Mouse (Mus musculus) limb, embryonic 11.5 days (tissue): Measurements from ENCODE around the gene Tulp4. TPM values are rescaled to one million over a fixed set of nuclear protein-coding genes. Genes with fewer than 3 reads are reported as not detected.
"Not testable (repeated sequence)": the region's sequence is repeated elsewhere in the genome, so short reads cannot be mapped to it uniquely, and the experiment has no call there.

Source experiments
- ATAC-seq: fragments of 200-750 bp; cut with Nextera tagmentation; 2 replicates; pipeline ENCODE4 v1.8.0; 2017; ENCODE audit warnings: low read depth; ENCODE audit not compliant: insufficient number of reproducible peaks, low FRiP score, low TSS enrichment
- DNase-seq: peaks from one replicate; pipeline ENCODE4 v3.0.0-alpha.2; 2015; ENCODE audit warnings: low spot score
- H3K27ac ChIP-seq: fragments of 300-500 bp; sonication (generic); replicated peaks from 2 replicates; pipeline ENCODE4 v1.5.1; 2014; ENCODE audit warnings: low read depth, mild to moderate bottlenecking, low read length
- H3K27me3 ChIP-seq: fragments of 300-500 bp; sonication (generic); 2 replicates; pipeline ENCODE4 v1.6.1; 2014; ENCODE audit warnings: mild to moderate bottlenecking, low read length, mixed read lengths; ENCODE audit not compliant: control insufficient read depth, insufficient read depth
- H3K36me3 ChIP-seq: fragments of 300-500 bp; sonication (generic); 2 replicates; pipeline ENCODE4 v1.6.1; 2014; ENCODE audit warnings: mild to moderate bottlenecking, low read length, moderate library complexity, mixed read lengths; ENCODE audit not compliant: control insufficient read depth, insufficient read depth
- H3K4me1 ChIP-seq: fragments of 300-500 bp; sonication (generic); 2 replicates; pipeline ENCODE4 v1.6.1; 2014; ENCODE audit warnings: low read length, mixed read lengths; ENCODE audit not compliant: control insufficient read depth, insufficient read depth
- H3K4me2 ChIP-seq: fragments of 300-500 bp; sonication (generic); 2 replicates; pipeline ENCODE4 v1.6.1; 2014; ENCODE audit warnings: low read depth, mild to moderate bottlenecking, moderate library complexity; ENCODE audit not compliant: severe bottlenecking
- H3K4me3 ChIP-seq: fragments of 300-500 bp; sonication (generic); 2 replicates; pipeline ENCODE4 v1.5.1; 2014; ENCODE audit warnings: low read depth, low read length
- H3K9ac ChIP-seq: fragments of 300-500 bp; sonication (generic); 2 replicates; pipeline ENCODE4 v1.6.1; 2014; ENCODE audit warnings: mild to moderate bottlenecking, low read length
- H3K9me3 ChIP-seq: fragments of 300-500 bp; sonication (generic); 2 replicates; pipeline ENCODE4 v1.6.1; 2016; ENCODE audit warnings: low read length; ENCODE audit not compliant: control insufficient read depth
- WGBS: fragments of 180-500 bp; shearing (Covaris S2); extraction: QIAGEN DNeasy Blood & Tissue Kit; methylation state at CpG from one replicate; pipeline ENCODE4 v1.1.7; 2014; 5-methylcytosine and 5-hydroxymethylcytosine counted together
- polyA plus RNA-seq: library from polyadenylated mRNA; unstranded; fragments of >200 nt; fragmentation: Nextera tagmentation; extraction: Ambion mirVana; gene quantifications from 2 replicates; pipeline ENCODE4 v1.2.1, GENCODE M21; 2014

Gene Tulp4
- polyA plus RNA-seq, 1 experiment from 2014 or later, result 94.9 TPM

GRCm38 (mm10) chr17:6251298-6251697, 145.1 kb downstream of the Tulp4 start:
- H3K4me2 ChIP-seq, H3K27me3 ChIP-seq, H3K27ac ChIP-seq, H3K9ac ChIP-seq, DNase-seq, H3K4me3 ChIP-seq, H3K36me3 ChIP-seq, H3K9me3 ChIP-seq, H3K4me1 ChIP-seq, ATAC-seq: not testable (repeated sequence)
- 82% methylated on average over 1 of the region's 1 CpGs for WGBS

GRCm38 (mm10) chr17:6256400-6257069, 150.3 kb downstream of the Tulp4 start, which contains the start of gene Tmem181a:
Gene Tmem181a, plus strand, starts transcription at chr17:6256860.
- H3K9ac ChIP-seq, H3K9me3 ChIP-seq, H3K4me1 ChIP-seq, H3K27me3 ChIP-seq, H3K36me3 ChIP-seq, H3K27ac ChIP-seq, DNase-seq, H3K4me3 ChIP-seq: not testable (repeated sequence)
- WGBS, result 0% methylated on average over 20 of the region's 51 CpGs
- ATAC-seq, result 0 out of 2 replicates have a peak, but pooled peaks have one; percentile 57
- H3K4me2 ChIP-seq, result peak within 1 kb of the TSS; percentile 32

- 5% methylated on average over 14 of the region's 20 CpGs for WGBS
- not testable (repeated sequence) for H3K36me3 ChIP-seq, H3K27me3 ChIP-seq, H3K4me1 ChIP-seq, H3K9me3 ChIP-seq, H3K4me3 ChIP-seq, H3K27ac ChIP-seq, ATAC-seq, DNase-seq, H3K9ac ChIP-seq
- H3K4me2 ChIP-seq, result peak overlapping the region; percentile 32; the same call in 1 of the 2 replicates
Measured at GRCm38 (mm10) chr17:6257070-6257456, 150.8 kb downstream of the Tulp4 start.

DNA sequence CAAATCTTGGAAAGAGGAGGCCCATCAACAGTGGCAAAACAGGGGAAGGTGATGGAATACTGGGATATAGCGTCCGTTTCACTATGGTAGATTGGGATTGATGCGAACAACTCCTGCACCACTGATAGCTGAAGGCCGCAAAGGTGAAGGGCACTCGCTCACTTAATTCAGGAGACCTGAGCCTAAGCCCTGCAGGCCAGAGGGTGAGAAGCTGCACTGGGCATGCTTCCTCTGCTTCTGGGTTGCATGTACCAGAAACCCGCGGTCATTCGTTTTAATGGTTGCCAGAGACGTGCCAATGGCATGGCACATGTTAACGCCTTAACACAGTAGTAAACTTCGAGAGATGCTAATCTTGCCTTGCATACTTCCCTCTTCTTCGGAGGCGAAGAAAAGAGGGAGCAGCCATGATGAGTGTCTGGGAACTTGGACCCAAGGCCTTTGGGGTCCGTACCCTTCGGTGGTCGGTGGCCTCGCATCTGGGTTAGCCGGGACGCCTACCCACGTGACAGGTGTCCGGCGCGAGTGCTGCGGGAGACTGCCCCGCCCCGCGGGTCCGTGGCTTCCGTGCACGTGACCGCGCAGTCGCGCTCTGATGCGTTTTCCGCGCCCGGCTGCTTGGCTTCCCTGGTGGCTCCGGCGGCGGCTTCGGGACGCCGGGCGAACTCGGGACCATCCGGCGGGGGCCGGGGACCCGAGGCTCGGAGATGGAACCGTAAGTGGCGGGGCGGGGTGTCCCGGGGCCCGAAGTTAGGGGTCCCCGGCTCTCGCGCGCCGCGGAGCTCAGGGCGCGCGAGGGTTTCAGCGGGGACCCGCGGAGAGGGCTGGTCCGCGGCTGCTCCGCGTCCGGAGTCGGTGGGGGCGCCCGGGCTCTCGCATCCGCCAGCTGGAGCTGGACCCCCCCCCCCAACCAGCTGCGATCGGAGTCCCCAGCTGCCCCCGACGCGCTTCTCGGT, 163.9 kb downstream of the Tulp4 start:
- H3K27ac ChIP-seq, H3K9me3 ChIP-seq, H3K4me1 ChIP-seq, H3K27me3 ChIP-seq, H3K36me3 ChIP-seq: not testable (repeated sequence)
- Histone ChIP-seq H3K4me2 (peak overlapping the region; percentile 50), H3K9ac (peak overlapping the region; percentile 47; the same call in 1 of the 2 replicates), H3K4me3 (peak overlapping the region; percentile 43)
- 1% methylated on average over 34 of the region's 84 CpGs for WGBS
- DNase-seq (peak; percentile 42), ATAC-seq (peak; percentile 87)

- not testable (repeated sequence) for H3K27ac ChIP-seq, H3K9ac ChIP-seq, H3K36me3 ChIP-seq, H3K4me1 ChIP-seq, H3K9me3 ChIP-seq, H3K27me3 ChIP-seq
- ATAC-seq, result peak; percentile 4; the same call in 1 of the 2 replicates
- Histone ChIP-seq H3K4me3 (peak overlapping the region; percentile 43), H3K4me2 (peak overlapping the region; percentile 50)
- 0% methylated on average over 22 of the region's 25 CpGs for WGBS
- DNase-seq, result peak; percentile 55
Measured at GRCm38 (mm10) chr17:6270840-6271239, 164.6 kb downstream of the Tulp4 start.

DNA sequence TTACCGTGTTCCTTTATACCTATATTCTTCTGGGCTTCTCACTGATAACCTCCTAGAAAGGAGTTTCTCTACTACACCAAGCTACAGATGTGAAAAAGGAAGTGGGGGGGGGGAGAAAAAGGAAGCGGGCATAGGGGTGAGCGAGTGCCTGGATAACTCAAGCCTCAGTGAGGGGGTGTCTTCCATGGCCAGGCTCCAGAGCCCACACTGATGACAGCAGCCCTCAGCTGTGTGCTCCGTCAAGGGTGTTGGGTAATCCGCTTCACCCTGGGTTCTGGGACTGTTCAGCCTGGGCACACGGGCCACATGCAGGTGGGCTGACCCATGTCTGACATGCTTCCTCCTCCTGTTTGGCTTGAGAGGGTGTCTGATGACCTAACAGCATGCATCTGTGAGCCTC, 165.7 kb downstream of the Tulp4 start:
- H3K36me3 ChIP-seq, H3K4me3 ChIP-seq, H3K4me2 ChIP-seq, H3K9ac ChIP-seq, DNase-seq, H3K27me3 ChIP-seq, H3K4me1 ChIP-seq, H3K27ac ChIP-seq, ATAC-seq, H3K9me3 ChIP-seq: not testable (repeated sequence)
- 85% methylated on average over 6 of the region's 6 CpGs for whole genome bisulfite sequencing

- 92% methylated on average over 4 of the region's 6 CpGs for WGBS
- not testable (repeated sequence) for H3K4me1 ChIP-seq, H3K36me3 ChIP-seq, H3K9me3 ChIP-seq, H3K9ac ChIP-seq, ATAC-seq, H3K27me3 ChIP-seq, H3K4me3 ChIP-seq, H3K4me2 ChIP-seq, H3K27ac ChIP-seq, DNase-seq
Measured at GRCm38 (mm10) chr17:6274693-6275092, 168.5 kb downstream of the Tulp4 start.

DNA sequence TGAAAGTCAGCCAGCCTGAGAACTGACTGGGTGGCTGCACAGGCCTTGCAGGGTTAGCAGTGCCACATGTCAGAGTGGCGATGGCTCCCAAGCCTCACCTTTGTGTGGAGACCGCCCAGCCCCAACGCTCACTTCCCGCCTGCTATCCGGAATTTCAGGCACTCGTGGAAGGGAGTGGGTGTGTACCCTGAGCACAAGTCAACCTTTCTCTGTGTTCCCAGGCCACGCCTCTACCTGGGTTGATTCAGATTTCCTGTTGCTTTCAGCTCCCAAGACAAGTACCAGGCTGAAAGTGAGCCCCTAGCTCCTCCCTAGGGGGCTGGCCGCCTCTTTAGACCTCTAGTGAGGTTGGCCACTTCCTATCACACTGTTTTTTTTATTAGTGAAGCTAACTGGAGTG, 173.0 kb downstream of the Tulp4 start:
- ATAC-seq, H3K27me3 ChIP-seq, H3K4me1 ChIP-seq, H3K4me2 ChIP-seq, H3K9me3 ChIP-seq, DNase-seq, H3K27ac ChIP-seq, H3K4me3 ChIP-seq, H3K36me3 ChIP-seq, H3K9ac ChIP-seq: not testable (repeated sequence)
- WGBS, result 80% methylated on average over 8 of the region's 8 CpGs
